Mouse (Mus musculus) cerebellum, adult 11-12 months (tissue): ENCODE data around the gene Cpa5.

ENCODE experiments used
- DNase-seq: peaks from one replicate; pipeline ENCODE4 v3.0.0; 2022

Gene Cpa5

GRCm38 (mm10) chr6:30610710-30611109 is at the start of gene Cpa5:
Gene Cpa5 (plus strand): TSS chr6:30611010.
- no peak for DNase-seq

GRCm38 (mm10) chr6:30562132-30562531 is 48.7 kb upstream of the Cpa5 start:
- DNase-seq, result no peak

- no peak for DNase-seq
Measured at GRCm38 (mm10) chr6:30563575-30563974, 47.2 kb upstream of the Cpa5 start.

GRCm38 (mm10) chr6:30564051-30564450 is 46.8 kb upstream of the Cpa5 start:
- no peak for DNase-seq

GRCm38 (mm10) chr6:30568069-30568468 is 42.7 kb upstream of the Cpa5 start, which contains the start of gene Cpa4:
Gene Cpa4 (plus strand): TSS chr6:30568369.
- no peak for DNase-seq

GRCm38 (mm10) chr6:30569331-30569730 is 41.5 kb upstream of the Cpa5 start:
- no peak for DNase-seq

GRCm38 (mm10) chr6:30570012-30570411 is 40.8 kb upstream of the Cpa5 start:
- no peak for DNase-seq

- no peak for DNase-seq
Measured at GRCm38 (mm10) chr6:30572456-30573311, 38.1 kb upstream of the Cpa5 start.

- no peak for DNase-seq
Measured at GRCm38 (mm10) chr6:30573380-30573779, 37.4 kb upstream of the Cpa5 start.

- DNase-seq, result no peak
Measured at GRCm38 (mm10) chr6:30574945-30575344, 35.9 kb upstream of the Cpa5 start.

GRCm38 (mm10) chr6:30576477-30577203 is 34.2 kb upstream of the Cpa5 start:
- DNase-seq, result no peak

GRCm38 (mm10) chr6:30579961-30580840 is 30.6 kb upstream of the Cpa5 start:
- DNase-seq, result no peak

- no peak for DNase-seq
Measured at GRCm38 (mm10) chr6:30580841-30581176, 30.0 kb upstream of the Cpa5 start.

- DNase-seq, result no peak
Measured at GRCm38 (mm10) chr6:30586886-30587442, 23.8 kb upstream of the Cpa5 start.

GRCm38 (mm10) chr6:30589819-30590218 is 21.0 kb upstream of the Cpa5 start:
- DNase-seq, result no peak

GRCm38 (mm10) chr6:30591851-30592404 is 18.9 kb upstream of the Cpa5 start:
- DNase-seq, result no peak

- DNase-seq, result no peak
Measured at GRCm38 (mm10) chr6:30592417-30592974, 18.3 kb upstream of the Cpa5 start.

GRCm38 (mm10) chr6:30594364-30594763 is 16.4 kb upstream of the Cpa5 start:
- no peak for DNase-seq

- DNase-seq, result no peak
Measured at GRCm38 (mm10) chr6:30596230-30596898, 14.4 kb upstream of the Cpa5 start.

- DNase-seq, result no peak
Measured at GRCm38 (mm10) chr6:30600033-30600432, 10.8 kb upstream of the Cpa5 start.

- no peak for DNase-seq
Measured at GRCm38 (mm10) chr6:30600995-30601394, 9.8 kb upstream of the Cpa5 start.
